Mouse (Mus musculus): ENCODE results near the gene Qrfpr.

Gene Qrfpr

DNA sequence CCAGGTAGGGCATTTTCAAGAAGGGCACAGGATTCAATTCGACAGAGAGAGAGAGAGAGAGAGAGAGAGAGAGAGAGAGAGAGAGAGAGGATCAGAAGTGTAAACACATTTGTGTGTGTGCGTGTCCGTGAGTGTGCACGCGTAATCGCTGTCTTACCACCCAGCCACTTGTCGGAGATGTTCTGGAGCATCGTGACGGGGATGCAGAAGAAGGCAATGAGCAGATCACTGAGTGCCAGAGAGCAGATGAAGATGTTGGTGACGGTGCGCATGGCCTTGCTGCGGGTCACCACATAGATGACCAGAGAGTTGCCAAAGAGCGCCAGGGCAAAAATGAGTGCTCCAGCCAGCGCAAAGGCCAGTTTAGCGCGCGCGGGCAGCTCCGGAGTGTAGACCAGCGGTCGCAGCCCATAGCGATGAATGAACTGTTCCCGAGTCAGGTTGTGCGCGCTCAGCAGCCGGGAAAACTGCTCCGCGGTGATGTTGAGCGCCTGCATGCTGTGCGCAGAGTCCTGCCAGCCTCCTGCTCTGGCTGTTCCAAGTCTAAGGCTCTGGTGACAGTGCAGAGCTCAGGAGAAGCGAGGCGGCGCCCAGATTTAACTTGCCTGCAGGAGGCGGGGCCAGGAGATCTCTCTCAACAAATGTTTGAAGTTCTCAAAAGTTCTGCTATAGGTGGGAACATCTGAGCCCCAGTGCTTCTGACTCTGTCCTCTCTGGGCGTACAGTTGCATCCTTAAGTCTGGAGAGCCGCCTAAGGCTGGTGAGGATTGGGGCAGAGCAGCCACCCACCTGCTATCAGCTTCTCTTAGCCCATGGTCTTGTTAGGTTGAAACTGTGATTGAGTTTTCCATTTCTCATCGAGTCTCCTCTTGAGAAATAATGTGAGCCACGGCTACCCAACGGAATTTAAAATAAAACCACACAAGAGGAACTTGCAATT, at the start of gene Qrfpr:
TSS of gene Qrfpr (minus strand) at position 571 of the 940 bp plus-strand sequence.
- no peak for DNase-seq

DNA sequence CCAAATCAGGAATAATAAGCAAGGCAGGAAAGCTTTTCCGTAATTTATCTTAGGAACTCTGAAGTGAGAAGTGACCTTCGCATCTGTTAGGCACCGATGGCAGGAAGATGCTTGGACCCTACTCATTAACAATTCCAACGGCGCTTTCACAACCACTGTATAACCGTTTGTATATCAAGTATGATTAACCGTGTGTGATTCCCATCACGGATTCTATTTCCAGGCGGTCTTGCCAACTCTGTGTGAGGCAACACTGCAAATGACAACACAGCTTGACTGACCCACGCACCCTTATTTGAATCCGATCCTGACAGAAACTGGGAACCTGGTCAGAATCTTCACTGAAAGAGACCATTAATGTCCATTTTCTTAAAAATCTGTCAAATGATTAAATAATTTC, 41.8 kb upstream of the Qrfpr start:
- no peak for DNase-seq

DNA sequence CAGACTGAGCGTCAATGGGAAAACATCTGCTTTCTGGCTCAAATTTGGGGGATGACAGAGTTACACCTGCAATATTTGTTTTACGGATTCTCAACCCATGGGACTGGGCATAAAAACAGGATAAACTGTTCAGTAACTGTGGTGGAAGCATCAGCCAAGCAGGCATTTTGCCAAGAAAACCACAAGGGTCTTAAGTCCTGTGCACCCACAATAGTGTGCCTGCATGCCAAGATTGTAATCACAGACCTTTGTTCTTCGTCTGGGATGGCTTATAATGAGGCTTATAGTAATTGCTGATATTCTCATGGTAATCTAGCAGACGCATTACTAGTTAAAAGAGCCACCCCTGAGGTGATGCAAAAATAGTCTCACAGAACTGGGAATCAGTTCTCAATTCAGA, 41.2 kb upstream of the Qrfpr start:
- DNase-seq = no peak

DNA sequence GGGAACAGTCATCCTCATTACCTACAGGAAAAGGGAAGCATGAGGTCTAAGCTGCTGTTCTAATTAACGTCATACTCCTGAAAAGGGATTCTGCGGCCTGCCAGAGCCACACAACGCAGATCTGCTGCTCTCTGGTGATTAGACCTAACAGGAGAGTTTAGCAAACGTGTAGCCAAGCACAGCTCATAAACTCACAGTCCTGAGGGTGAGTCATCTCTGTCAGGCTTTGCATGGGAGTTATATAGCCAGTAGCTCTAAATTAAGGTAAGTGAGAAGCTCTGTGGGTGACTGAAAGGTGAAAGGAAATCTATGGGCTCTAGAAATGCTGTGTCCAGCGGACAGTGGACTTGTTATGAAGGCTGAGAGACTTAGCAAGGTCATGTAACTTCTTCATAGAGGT, 28.5 kb upstream of the Qrfpr start:
- no peak for DNase-seq

DNA sequence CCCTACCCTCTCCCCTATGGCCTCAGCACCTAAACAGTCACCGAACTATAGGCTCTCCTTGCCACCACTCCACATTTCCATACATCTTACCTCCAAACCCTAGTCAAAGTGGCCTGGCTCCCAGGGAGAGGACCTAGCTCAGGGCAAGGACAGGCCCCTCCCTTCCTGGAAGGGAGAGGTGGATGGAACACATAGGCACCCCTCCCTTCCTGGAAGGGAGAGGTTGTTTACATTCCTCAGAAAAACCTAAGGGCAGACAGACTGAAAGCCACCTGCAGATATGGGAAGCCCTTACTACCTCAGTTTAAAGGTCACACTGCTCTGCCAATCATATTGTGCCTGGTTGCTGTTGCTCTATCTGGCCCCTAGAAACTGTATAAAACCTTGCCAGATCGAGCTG, 26.3 kb upstream of the Qrfpr start:
- DNase-seq = no peak

DNA sequence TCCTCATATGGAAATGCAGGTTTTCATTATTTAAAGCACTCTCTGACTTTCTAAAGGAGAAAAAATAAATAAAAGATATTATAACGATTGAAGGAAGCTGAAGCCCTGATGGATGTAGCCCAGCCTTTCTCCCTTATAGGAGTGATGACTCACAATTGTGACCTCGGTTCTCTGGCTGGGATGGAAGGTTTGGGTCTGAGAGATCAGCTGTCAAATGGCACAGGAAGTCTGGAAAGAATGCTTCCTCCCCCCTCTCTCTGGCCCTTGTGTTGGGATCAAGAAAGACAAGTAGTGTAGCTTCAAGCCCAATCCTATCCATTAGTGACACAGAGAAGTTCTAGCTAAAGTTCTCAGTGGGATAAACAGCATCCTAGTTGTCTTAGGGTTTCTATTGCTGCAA, 7.8 kb upstream of the Qrfpr start:
- no peak for DNase-seq

DNA sequence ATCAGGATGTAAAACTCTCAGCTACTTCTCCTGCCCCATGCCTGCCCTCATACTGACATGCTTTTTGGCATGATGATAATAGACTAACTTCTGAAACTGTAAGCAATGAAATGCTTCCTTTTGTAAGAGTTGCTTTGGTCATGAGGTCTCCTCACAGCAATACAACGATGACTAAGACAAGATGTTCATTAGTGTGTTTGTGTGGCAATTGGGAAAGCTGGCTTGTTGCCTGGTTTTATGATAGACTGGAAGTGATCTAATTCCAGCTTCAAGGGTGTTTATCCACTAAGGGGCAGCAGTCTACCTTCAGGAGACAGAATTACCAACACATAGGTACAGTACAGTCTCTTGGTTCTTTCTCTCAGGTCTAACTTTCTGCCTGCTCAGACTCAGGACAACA, 5.1 kb upstream of the Qrfpr start:
- no peak for DNase-seq

DNA sequence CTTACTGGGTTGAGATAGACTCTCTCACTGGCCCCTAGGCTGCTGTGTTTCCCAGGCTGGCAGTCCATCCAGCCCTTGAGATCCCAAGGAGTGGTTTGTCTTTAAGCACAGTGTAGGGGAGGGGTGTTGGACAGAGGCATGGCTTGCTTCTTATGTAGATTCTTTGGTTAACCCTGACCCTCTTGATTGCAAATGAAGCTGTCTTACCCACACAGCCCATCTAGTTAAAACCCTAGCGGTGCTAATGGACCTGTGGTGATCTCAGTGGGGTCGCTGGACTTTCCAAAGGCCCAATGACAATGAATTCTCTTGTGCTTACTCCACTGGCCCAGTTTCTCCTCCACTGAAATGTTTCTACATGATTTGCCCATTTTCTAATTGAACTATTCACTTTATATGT, 1.2 kb upstream of the Qrfpr start:
- DNase-seq = no peak

DNA sequence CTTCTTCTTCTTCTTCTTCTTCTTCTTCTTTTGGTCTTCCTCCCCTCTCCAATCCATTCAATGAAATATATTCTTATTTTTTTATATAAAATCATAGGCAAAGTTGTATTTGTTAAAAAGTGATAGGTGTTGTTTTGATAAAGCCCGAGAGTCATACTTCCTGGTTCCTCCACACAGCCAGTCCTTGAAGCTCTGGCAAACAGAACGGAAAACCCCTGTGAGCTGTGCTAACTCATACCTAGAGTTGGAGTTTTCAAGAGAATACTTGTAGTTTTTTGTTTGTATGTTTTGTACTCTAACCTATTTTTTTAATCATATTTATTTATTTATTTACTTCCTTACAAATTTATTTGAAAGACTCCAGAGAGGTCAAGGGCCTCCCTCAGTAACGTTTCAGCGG, 9.4 kb downstream of the Qrfpr start:
- no peak for DNase-seq

DNA sequence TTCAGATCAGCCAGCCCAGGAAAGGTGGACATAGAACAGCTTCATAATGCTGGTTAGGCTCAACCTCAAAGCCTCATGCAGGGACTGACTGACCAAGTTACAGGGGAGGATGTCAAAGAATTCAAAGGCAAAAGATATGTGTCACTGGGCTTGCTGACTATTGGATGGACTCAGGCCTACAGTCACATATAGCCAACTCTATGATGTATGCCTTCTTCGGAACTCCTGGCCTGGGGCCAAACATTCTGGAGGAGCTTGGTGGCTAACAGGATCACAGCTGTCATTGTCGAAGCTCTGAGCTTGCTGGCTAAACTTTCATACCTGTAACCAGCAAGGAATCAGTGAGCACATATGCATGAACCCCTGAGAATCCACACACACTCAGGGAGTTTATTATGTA, 11.2 kb downstream of the Qrfpr start:
- DNase-seq = peak; percentile 21

DNA sequence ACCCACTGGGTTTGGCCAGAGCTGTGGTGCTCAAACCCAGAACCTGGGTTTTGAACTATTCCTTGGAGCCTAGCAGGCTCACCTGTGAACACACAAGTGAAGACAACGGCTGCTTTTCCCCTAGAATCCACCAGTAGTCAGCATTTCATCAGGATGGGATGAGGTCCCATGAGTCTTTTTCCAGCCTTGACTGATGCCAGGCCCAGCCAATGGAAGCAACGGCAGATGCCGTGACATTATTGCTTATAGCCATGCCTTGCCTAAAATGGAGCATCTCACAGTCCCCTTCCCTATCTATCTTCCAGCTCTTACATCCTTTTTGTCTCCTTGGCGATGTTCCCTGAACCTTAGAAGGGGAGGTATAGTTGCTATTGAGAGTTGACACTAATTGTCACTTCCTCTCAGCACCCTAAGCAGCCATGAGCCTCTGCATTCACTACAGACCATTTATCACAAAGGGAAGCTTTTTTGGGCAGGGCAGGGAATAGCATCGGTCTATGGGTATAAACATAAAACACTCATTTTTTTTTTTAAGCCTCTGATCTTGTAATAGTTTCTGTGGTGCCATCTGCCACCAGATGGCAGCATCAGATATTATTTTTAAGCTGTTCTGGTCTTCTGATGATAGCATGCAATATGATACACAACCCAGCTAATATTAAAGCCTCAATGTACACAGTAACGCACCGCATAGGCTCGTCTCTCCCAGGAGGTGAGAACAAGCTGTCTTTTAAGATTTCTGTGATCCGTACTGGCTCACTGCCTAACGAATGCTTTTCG, 12.1 kb downstream of the Qrfpr start:
- peak; percentile 63 for DNase-seq

DNA sequence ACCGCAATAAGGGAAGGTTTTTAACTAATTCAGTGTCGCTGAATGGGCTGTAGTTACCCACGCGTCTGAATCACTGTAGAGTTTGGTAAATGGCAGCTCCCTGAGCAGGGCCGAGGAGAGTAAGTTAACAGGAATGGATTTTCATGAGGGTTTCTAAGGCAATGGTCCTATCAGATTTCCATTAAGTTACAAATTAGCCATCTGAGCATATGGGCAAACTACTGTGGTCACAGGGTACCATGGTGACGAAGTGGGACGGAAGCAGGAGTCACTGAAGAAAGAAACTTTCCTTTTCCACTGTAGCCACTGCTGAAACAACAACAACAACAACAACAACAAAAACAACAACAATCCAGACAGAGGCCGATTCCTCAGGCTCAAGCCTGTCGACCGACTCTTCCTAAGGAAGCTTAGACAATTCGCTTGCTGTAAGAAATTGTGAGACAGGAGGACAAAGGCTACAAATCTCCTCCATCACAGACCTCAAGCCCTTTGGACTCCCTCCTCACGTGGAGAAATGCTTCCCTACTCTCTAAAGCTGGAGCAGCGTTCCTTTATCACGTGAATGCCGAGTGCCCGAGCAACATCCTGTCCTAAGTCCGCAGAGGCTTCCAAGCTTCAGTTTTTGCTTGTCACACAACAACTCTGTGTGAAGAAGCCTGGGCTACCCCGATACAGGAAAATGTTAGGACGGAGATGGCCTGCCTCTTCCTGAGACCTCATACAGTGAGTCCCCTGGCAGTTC, 14.4 kb downstream of the Qrfpr start:
- peak; percentile 30 for DNase-seq

DNA sequence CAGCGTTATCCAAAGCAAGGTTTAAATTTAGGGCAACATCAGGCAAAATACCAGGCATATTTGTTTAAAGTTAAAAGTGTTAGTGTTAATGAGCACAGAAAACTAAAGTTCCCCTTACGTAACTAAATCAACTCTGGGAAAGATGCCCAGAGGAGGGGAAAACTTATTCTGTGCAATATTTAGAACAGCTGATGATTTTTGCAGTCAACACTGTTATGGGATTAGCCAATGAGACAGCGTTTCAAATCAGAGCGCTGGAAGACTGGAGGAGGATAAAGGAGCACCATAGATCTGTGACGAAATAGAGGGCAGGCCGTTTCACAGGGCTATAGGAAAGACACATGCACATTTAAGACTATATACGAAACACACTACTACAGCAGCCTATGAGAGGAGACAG, 19.2 kb downstream of the Qrfpr start:
- no peak for DNase-seq

DNA sequence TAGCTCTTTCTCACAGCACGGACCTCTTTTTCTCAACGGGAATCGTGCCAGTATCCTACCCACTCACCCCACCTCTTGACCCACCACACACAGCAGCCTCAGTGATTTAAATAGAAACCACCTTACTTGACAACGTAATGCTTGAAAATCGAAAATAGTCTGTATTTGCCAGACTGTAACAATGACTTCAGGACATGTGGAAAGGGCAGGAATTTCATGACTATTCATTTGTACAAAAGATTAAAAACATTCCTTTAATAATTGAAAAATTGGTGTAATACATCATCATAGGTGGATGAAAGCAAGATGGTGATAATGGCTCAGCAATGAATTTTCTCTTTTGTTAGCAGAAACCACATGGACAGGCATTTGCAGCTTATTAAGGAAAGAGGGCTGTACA, 21.0 kb downstream of the Qrfpr start:
- no peak for DNase-seq

DNA sequence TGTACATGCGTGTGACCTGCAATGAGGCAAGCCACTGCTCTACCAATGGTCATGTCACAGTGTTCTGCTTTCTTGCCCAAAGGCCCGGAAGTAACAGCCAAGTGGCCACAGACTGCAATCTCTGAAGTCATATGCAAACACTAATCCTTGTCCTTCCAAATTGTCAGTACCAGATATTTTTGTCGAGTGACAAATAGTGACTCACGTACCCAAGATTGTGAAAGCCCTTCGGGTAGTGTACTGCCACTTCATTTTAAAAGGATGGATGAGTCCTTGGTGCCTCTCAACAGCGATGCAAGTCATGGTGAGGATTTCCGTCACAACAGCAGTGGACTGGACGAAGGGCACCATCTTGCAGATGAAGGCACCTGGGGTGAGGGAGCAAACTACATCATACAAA, 32.9 kb downstream of the Qrfpr start:
- DNase-seq = no peak

DNA sequence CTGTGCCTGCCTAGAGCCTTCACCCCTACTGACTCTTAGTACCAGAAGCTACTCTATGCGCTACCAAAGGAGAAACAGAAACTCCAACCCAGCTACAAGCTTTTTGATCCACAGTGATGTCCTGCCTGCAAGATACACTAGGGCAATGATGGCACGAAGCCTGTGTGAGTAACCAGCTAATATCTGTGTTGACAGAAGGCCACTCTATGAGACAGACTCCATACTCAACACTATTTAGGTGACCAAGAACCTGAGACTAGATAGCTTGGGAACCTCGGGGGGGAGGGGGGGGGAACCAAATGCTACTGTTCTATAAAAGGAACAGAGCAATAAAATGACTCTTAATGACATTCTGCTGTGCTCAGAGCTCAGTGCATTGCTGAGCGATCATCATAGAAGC, 35.6 kb downstream of the Qrfpr start:
- DNase-seq = no peak

DNA sequence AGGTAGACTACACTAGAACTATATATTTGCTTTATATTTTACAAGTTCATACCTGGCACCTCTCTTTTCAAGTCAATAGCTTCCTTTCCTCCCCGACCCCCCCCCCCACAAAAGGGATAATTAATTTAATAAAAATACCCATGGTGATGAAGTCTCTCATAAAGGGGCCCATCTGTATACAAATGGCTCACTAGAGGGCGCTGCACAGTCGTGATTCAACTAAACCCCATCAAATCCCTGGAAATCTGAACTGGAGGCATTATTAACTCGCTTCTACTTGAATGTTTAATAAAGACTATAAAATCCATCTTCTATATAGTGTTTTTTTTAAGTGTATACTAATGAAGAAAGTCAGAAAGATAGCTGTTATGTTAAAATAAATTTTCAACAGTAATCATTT, 40.6 kb downstream of the Qrfpr start:
- DNase-seq = peak; percentile 78

DNA sequence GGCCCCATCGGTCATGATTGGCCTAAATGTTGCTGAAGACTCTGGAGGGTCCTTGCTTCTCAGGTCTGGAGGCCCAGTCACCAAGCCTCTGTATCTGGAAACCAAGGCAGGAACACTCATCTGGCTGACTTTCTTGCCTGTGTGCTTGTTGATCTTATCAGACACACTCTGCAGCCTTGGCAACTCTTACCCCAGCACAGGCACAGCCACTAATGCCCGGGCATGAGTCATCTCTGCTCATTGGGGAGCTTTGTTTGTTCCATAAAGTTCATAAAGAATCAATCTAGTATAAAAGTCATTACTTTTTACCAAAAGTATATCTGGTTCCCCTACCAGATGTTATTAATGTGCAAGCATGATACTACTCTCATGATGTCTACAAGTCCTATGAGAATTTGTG, 48.4 kb downstream of the Qrfpr start:
- DNase-seq = no peak

DNA sequence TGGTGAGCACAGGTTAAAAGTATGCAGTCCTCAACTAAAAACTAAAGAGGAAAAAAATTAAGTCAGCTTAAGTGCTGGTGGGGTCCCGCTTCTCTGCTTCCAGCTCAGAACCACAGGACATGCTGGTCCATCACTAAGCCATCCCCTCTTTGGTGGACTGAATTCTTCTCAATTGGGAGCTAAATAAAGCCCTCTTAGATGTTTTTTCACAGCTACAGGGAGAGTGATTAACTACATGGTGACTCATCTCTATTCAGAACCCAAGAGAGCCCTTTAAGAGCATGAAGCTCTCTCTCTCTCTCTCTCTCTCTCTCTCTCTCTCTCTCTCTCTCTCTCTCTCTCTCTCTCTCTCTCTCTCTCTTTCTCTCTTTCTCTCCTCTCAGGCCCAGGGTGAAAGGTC, 50.8 kb downstream of the Qrfpr start:
- no peak for DNase-seq

DNA sequence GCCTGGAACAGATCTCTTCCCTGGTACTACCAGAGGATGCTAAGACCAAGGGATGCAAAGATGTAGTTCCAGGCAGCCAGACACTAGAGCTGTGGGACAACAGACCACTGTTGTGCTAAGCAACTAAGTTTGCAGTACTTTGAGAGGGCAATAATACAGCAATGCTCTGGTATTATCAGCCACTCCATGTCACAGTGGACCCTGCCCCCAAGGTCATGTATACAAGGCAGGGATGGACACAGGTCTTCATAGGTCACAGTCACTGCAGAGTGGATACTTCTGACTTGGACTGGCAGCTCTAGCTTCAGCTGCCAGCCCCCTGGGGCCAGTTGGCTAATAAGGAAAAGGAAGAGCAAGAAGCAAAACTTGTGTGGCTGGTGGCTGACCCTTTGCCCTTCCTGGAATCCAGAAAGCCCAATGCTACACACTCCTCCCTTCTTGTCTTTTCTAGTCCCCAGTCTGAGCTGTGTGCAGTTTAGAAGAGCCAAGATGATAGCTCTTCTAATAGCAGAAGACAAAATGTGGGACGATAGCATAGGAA, 51.4 kb downstream of the Qrfpr start:
- DNase-seq = no peak

DNA sequence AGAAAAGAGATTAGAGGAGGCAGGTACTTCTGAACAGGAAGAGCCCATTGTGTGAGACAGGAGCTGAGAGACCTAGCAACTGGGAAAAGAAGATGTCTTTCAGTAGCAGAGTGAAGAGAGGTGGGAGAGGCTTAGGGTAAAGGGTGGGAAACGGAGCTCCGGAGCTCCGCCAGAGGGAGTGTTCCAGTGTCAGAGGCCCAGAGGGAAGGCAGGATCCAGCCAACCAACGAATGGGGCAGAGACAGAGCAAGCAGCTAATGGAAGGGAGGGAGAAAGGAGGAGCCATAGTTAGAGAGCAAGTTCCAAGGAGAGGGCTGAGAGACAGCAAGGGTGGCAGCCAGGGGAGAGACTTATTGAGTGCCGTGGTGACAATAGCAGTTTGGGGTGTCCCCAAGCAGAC, 66.8 kb downstream of the Qrfpr start:
- DNase-seq = no peak

DNA sequence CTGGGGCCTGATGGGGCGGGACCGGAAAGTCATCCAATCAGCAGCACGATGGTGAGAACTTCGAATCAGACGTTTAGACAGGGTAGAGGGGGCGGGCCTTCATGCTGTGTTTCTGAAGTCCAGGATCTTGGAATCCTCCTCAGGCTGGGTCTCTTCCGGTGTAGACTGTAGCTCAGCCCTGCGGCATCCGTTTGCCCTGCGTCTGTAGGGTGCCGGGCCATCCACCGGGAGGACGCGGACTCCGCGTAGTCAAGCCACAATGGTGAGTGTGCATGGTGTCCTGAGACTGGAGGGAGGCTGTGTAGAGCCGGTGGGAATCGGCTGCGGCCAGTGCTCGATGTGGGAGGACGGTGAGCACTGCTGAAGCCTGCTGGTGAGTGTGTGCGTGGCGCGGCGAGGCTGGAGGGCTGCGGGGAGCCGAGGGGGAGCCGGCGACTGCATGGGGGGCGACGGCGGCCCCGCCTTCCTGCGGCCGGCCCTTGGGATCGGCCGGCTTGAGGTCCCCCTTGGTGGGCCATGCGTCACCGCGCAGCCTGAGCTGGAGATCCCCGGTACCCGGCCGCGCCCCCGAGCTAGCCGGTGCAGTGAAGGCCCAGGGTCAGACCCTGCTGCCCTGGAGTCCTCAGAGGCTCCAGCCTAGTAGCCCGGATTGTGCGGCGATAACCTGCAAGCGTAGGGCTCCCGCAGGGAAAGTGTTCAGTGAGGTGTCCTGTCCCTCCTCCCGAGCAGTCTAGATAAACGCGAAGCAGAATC, 71.0 kb downstream of the Qrfpr start, which contains the start of gene D3Ertd254e:
TSS of gene D3Ertd254e (plus strand) at position 84 of the 753 bp plus-strand sequence.
- DNase-seq = peak; percentile 94

Measured in kidney, postnatal 10 days (tissue).